Mouse (Mus musculus) intestine, embryonic 15.5 days (tissue): Measurements from ENCODE around the gene Ahcyl2. TPM values are rescaled to one million over a fixed set of nuclear protein-coding genes. Genes with fewer than 3 reads are reported as not detected.
"Not testable (repeated sequence)": the region's sequence is repeated elsewhere in the genome, so short reads cannot be mapped to it uniquely, and the experiment has no call there.

Experiments
- ATAC-seq: fragments of 200-750 bp; cut with Nextera tagmentation; 2 replicates; pipeline ENCODE4 v1.8.0; 2017; ENCODE audit warnings: moderate TSS enrichment, moderate library complexity
- H3K27ac ChIP-seq: fragments of 300-500 bp; sonication (generic); 2 replicates; pipeline ENCODE4 v1.5.1; 2015; ENCODE audit warnings: mild to moderate bottlenecking, inconsistent platforms
- H3K27me3 ChIP-seq: fragments of 300-500 bp; sonication (generic); replicated peaks from 2 replicates; pipeline ENCODE4 v1.6.1; 2015; ENCODE audit warnings: inconsistent platforms
- H3K36me3 ChIP-seq: fragments of 300-500 bp; sonication (generic); 2 replicates; pipeline ENCODE4 v1.6.1; 2015; ENCODE audit warnings: inconsistent platforms
- H3K4me1 ChIP-seq: fragments of 300-500 bp; sonication (generic); replicated peaks from 2 replicates; pipeline ENCODE4 v1.6.1; 2015; ENCODE audit warnings: inconsistent platforms
- H3K4me2 ChIP-seq: fragments of 300-500 bp; sonication (generic); replicated peaks from 2 replicates; pipeline ENCODE4 v1.6.1; 2015; ENCODE audit warnings: mild to moderate bottlenecking, inconsistent platforms
- H3K4me3 ChIP-seq: fragments of 300-500 bp; sonication (generic); replicated peaks from 2 replicates; pipeline ENCODE4 v1.5.1; 2015; ENCODE audit warnings: inconsistent platforms
- H3K9ac ChIP-seq: fragments of 300-500 bp; sonication (generic); 2 replicates; pipeline ENCODE4 v1.6.1; 2015; ENCODE audit warnings: inconsistent platforms
- H3K9me3 ChIP-seq: fragments of 300-500 bp; sonication (generic); 2 replicates; pipeline ENCODE4 v1.6.1; 2016; ENCODE audit warnings: inconsistent platforms
- WGBS: fragments of 180-500 bp; shearing (Covaris S2); methylation state at CpG from one replicate; pipeline ENCODE4 v1.1.7; 2015; 5-methylcytosine and 5-hydroxymethylcytosine counted together
- polyA plus RNA-seq: library from polyadenylated mRNA; unstranded; fragments of >200 nt; fragmentation: Nextera tagmentation; extraction: Ambion mirVana; gene quantifications from 2 replicates; pipeline ENCODE4 v1.2.1, GENCODE M21; 2015

Ahcyl2 gene
- polyA plus RNA-seq, 1 experiment from 2014 or later: 62.1 TPM

DNA sequence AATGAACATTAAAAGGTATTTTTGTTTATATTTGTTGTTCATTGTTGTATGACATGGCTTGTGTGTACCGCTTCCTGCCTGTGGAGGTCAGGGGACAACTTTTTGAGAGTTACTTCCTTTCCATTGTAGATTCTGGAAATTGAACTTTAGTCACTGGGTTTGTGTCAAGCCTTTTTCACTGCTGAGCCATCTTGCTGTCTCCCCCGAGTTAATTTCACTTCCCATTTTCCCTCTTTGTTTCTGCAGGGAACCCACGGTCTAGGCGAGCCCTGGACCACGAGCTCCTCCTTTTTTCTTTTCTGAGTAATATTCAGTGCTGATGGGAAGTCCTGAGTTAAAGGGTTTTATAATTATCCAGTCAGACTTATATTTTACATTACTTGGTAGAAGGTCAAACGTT lies 26.8 kb downstream of the Ahcyl2 start:
- Histone ChIP-seq H3K4me3 (no peak overlapping the region), H3K4me1 (no peaks in the 10 kb centered on the region), H3K9ac (no peak overlapping the region), H3K4me2 (no peak overlapping the region), H3K27ac (no peak overlapping the region), H3K27me3 (no peaks in the 10 kb centered on the region), H3K36me3 (no peaks in the 10 kb centered on the region), H3K9me3 (no peaks in the 10 kb centered on the region)
- 81% methylated on average over 6 of the region's 6 CpGs for WGBS
- no peak for ATAC-seq

DNA sequence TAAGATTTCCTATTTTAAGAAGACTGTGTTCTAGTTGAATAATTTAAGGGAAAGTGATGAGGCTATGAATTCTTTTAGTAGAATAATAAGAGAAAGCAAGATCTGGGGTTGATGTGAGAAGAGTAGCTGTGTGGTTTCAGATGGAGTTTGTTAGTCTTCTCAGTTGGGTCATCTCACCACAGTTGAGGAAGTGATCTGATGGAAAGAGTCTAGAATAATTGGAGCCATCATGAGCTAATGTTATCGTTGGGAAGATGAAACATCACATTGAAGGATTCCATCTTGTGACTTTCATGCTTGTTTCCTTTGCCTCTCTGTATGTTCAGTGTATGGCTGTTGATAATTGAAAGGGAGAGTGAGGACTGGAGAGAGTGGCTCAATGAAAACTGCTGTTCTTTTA lies 35.2 kb downstream of the Ahcyl2 start:
- Histone ChIP-seq H3K9ac (no peak overlapping the region), H3K9me3 (no peaks in the 10 kb centered on the region), H3K27ac (no peak overlapping the region), H3K4me2 (no peak overlapping the region), H3K4me1 (no peaks in the 10 kb centered on the region), H3K27me3 (no peaks in the 10 kb centered on the region), H3K36me3 (no peaks in the 10 kb centered on the region), H3K4me3 (no peak overlapping the region)
- no peak for ATAC-seq
- WGBS: 89% methylated on average over 1 of the region's 1 CpGs

GRCm38 (mm10) chr6:29804006-29804405 lies 36.2 kb downstream of the Ahcyl2 start:
- H3K4me2 ChIP-seq: no peak overlapping the region
- no peaks in the 10 kb centered on the region for H3K36me3 ChIP-seq
- no peak for ATAC-seq
- no peak overlapping the region for H3K27ac ChIP-seq
- H3K27me3 ChIP-seq: no peaks in the 10 kb centered on the region
- H3K9me3 ChIP-seq: no peaks in the 10 kb centered on the region
- WGBS: 74% methylated on average over 3 of the region's 3 CpGs
- no peak overlapping the region for H3K9ac ChIP-seq
- no peaks in the 10 kb centered on the region for H3K4me1 ChIP-seq
- H3K4me3 ChIP-seq: no peak overlapping the region

DNA sequence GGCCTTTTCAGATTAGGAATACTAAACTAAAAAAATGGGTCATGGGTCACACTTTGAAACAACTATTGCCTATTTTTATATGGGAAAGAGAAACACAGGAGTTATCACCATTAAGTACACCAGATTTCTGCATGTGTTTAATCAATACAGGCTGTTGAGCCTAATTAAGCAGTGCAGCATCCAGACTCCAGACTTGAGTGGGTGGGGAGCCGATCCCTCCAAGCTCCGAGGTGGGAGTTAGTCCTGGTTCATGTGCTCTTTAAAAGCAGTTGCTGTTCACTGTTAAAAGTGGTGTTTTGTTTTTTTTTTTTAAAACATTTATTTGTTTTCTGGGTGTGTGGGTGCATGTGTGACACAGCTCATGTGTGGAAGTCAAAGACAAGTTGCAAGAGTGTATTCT lies 37.6 kb downstream of the Ahcyl2 start:
- H3K4me2 ChIP-seq: no peak overlapping the region
- H3K36me3 ChIP-seq: no peaks in the 10 kb centered on the region
- no peak for ATAC-seq
- no peaks in the 10 kb centered on the region for H3K9me3 ChIP-seq
- H3K27me3 ChIP-seq: no peaks in the 10 kb centered on the region
- no peak overlapping the region for H3K27ac ChIP-seq
- no peaks in the 10 kb centered on the region for H3K4me1 ChIP-seq
- H3K9ac ChIP-seq: no peak overlapping the region
- H3K4me3 ChIP-seq: no peak overlapping the region
- 87% methylated on average over 2 of the region's 2 CpGs for WGBS

DNA sequence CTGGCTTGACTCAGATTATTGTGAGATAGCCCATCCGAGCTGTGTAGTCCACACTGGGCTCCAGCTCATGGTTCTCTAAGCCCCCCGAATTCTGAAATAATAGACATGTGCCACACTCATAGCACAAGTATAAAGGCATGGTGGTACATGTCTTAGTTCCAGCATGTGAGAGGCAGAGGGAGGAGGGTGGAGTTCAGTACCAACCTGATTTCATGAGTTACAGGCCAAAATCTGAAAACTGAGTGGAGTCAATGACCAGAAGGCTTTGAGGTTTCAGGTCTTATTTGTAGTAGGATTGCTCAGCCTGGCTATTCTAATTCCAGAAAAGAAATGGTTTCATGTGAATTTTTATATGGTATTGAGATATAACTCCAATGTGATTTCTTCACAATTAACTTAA lies 44.3 kb downstream of the Ahcyl2 start:
- 95% methylated on average over 2 of the region's 2 CpGs for WGBS
- Histone ChIP-seq H3K27me3 (no peaks in the 10 kb centered on the region), H3K9ac (no peak overlapping the region), H3K4me2 (no peak overlapping the region), H3K36me3 (no peaks in the 10 kb centered on the region), H3K4me3 (no peak overlapping the region), H3K9me3 (no peaks in the 10 kb centered on the region), H3K27ac (no peak overlapping the region), H3K4me1 (no peaks in the 10 kb centered on the region)
- no peak for ATAC-seq

- no peaks in the 10 kb centered on the region for H3K4me1 ChIP-seq
- no peaks in the 10 kb centered on the region for H3K27me3 ChIP-seq
- ATAC-seq: no peak
- H3K27ac ChIP-seq: no peak overlapping the region
- H3K4me2 ChIP-seq: no peak overlapping the region
- no peak overlapping the region for H3K9ac ChIP-seq
- WGBS: 57% methylated on average over 1 of the region's 1 CpGs
- H3K36me3 ChIP-seq: no peaks in the 10 kb centered on the region
- no peak overlapping the region for H3K4me3 ChIP-seq
- no peaks in the 10 kb centered on the region for H3K9me3 ChIP-seq
Observed at GRCm38 (mm10) chr6:29812651-29813050, 44.8 kb downstream of the Ahcyl2 start.

DNA sequence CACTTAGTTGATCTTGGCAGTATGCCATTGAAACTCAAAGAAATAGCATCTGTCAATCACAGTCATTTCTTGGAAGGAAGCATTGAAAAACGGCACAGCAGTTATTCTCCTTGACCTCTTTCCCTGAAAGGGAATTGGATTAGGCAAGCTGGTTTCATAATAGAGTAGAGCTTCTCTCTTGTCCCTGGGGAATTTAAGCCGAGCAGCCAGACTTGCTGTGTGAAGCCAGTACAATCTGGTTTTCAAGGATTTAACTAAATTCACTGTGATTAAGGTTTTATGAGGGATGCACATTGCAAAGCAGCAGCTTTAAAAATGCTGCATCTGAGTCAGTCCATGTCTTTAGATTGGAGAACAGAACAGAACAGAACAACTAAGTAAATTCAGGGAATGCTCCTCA lies 46.8 kb downstream of the Ahcyl2 start:
- Histone ChIP-seq H3K4me2 (no peak overlapping the region), H3K27ac (no peak overlapping the region), H3K9ac (no peak overlapping the region), H3K36me3 (no peaks in the 10 kb centered on the region), H3K9me3 (no peaks in the 10 kb centered on the region), H3K4me3 (no peak overlapping the region), H3K4me1 (no peaks in the 10 kb centered on the region), H3K27me3 (no peaks in the 10 kb centered on the region)
- no peak for ATAC-seq
- WGBS: 57% methylated on average over 2 of the region's 2 CpGs

DNA sequence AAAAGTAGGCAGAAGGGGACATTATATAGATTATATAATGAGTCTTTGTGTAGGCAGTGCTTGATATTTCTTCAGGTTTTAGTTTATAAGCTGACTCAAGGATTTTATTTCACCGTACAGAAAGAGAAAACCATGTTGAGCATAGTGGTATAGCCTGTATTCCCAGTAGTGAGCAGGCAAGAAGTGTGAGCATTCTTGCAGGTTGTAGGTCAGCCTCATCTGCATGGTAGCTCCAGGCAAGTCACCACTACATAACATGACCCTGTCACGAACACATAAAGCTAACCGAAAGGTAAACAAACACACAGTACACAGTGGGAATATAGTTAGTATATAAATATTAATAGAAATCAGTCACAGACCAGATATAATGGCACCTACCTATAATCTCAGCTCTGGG lies 47.2 kb downstream of the Ahcyl2 start:
- H3K9me3 ChIP-seq: no peaks in the 10 kb centered on the region
- no peak overlapping the region for H3K4me3 ChIP-seq
- no peak for ATAC-seq
- H3K9ac ChIP-seq: no peak overlapping the region
- WGBS: 83% methylated on average over 3 of the region's 3 CpGs
- no peak overlapping the region for H3K27ac ChIP-seq
- H3K36me3 ChIP-seq: no peaks in the 10 kb centered on the region
- H3K27me3 ChIP-seq: no peaks in the 10 kb centered on the region
- H3K4me1 ChIP-seq: no peaks in the 10 kb centered on the region
- no peak overlapping the region for H3K4me2 ChIP-seq

DNA sequence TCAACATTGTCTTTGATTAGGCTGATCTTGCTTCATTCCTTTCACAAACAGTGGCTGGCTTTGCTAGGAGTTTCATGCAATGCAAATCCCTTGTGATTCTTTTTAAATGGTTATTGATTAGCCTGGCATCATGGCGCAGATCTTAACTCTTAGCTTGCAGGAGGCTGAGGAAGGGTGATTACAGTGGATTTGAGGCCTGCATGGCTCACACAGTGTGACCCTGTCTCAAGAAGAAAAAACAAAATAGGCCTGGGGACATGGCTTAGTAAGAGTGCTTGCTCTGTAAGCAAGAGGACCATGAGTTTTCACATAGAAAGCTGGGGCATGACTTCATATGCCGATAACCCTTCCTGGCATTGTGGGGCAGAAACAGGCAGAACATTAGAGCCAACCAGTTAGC lies 47.8 kb downstream of the Ahcyl2 start:
- Histone ChIP-seq H3K4me3 (no peak overlapping the region), H3K9ac (no peak overlapping the region), H3K4me2 (no peak overlapping the region), H3K36me3 (no peaks in the 10 kb centered on the region), H3K9me3 (no peaks in the 10 kb centered on the region), H3K27me3 (no peaks in the 10 kb centered on the region), H3K4me1 (no peaks in the 10 kb centered on the region), H3K27ac (no peak overlapping the region)
- no peak for ATAC-seq
- WGBS: 92% methylated on average over 2 of the region's 2 CpGs

DNA sequence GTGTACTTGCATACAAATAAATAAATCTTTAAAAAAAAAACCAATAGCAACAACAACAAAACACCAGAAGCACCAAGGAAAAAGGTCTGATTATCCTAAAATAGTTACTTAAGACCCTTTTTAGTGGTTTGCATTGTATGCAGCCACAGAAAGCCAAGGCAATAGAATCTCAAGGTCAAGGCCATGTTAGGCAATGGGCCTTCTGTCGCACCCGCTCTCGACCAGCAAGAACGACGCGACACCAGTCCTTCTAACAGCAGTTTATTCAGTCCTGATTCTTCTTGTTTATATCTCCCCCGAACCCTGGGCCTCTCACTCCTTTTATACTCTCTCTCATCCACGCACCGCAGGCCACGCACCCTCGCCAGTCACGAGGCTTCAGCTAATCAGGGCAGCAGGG lies 48.6 kb downstream of the Ahcyl2 start:
- ATAC-seq: not testable (repeated sequence)
- WGBS: 87% methylated on average over 12 of the region's 12 CpGs

GRCm38 (mm10) chr6:29819309-29819708 lies 51.5 kb downstream of the Ahcyl2 start:
- H3K4me1 ChIP-seq: no peaks in the 10 kb centered on the region
- H3K9me3 ChIP-seq: no peaks in the 10 kb centered on the region
- no peak overlapping the region for H3K4me3 ChIP-seq
- H3K9ac ChIP-seq: no peak overlapping the region
- no peak overlapping the region for H3K4me2 ChIP-seq
- no peaks in the 10 kb centered on the region for H3K36me3 ChIP-seq
- no peak overlapping the region for H3K27ac ChIP-seq
- no peak for ATAC-seq
- 17% methylated on average over 3 of the region's 3 CpGs for WGBS
- no peaks in the 10 kb centered on the region for H3K27me3 ChIP-seq

More for the DNA sequence above, 48.6 kb downstream of the Ahcyl2 start:
- not testable (repeated sequence) for H3K4me1 ChIP-seq, H3K9ac ChIP-seq, H3K4me3 ChIP-seq, H3K9me3 ChIP-seq, H3K36me3 ChIP-seq, H3K4me2 ChIP-seq, H3K27ac ChIP-seq, H3K27me3 ChIP-seq

- WGBS: 81% methylated on average over 4 of the region's 4 CpGs
- H3K4me1 ChIP-seq: no peaks in the 10 kb centered on the region
- no peak overlapping the region for H3K9ac ChIP-seq
- ATAC-seq: no peak
- H3K36me3 ChIP-seq: no peaks in the 10 kb centered on the region
- H3K27me3 ChIP-seq: no peaks in the 10 kb centered on the region
- H3K4me2 ChIP-seq: no peak overlapping the region
- H3K9me3 ChIP-seq: no peaks in the 10 kb centered on the region
- H3K4me3 ChIP-seq: no peak overlapping the region
- no peak overlapping the region for H3K27ac ChIP-seq
Observed at GRCm38 (mm10) chr6:29820314-29820713, 52.5 kb downstream of the Ahcyl2 start.

- no peak overlapping the region for H3K27ac ChIP-seq
- WGBS: 83% methylated on average over 3 of the region's 3 CpGs
- H3K9me3 ChIP-seq: no peaks in the 10 kb centered on the region
- H3K27me3 ChIP-seq: no peaks in the 10 kb centered on the region
- H3K4me2 ChIP-seq: no peak overlapping the region
- no peak overlapping the region for H3K4me3 ChIP-seq
- H3K36me3 ChIP-seq: no peaks in the 10 kb centered on the region
- ATAC-seq: no peak
- H3K9ac ChIP-seq: no peak overlapping the region
- no peaks in the 10 kb centered on the region for H3K4me1 ChIP-seq
Observed at GRCm38 (mm10) chr6:29820926-29821325, 53.1 kb downstream of the Ahcyl2 start.

- no peak for ATAC-seq
- Histone ChIP-seq H3K36me3 (no peaks in the 10 kb centered on the region), H3K4me2 (no peak overlapping the region), H3K4me3 (no peak overlapping the region), H3K9ac (no peak overlapping the region), H3K27me3 (no peaks in the 10 kb centered on the region), H3K9me3 (no peaks in the 10 kb centered on the region), H3K27ac (no peak overlapping the region), H3K4me1 (no peaks in the 10 kb centered on the region)
- WGBS: 59% methylated on average over 1 of the region's 1 CpGs
Observed at GRCm38 (mm10) chr6:29821770-29822169, 54.0 kb downstream of the Ahcyl2 start.
